Mouse (Mus musculus) liver, embryonic 15.5 days (tissue): ENCODE measurements around the gene Nono. TPM values are rescaled to one million over a fixed set of nuclear protein-coding genes. Genes with fewer than 3 reads are reported as not detected.
"Not testable (repeated sequence)": the region's sequence is repeated elsewhere in the genome, so short reads cannot be mapped to it uniquely, and the experiment has no call there.

ENCODE experiments used
- ATAC-seq: fragments of 200-750 bp; cut with Nextera tagmentation; 2 replicates; pipeline ENCODE4 v1.8.0; 2017; ENCODE audit warnings: moderate number of reproducible peaks, mild to moderate bottlenecking, moderate library complexity; ENCODE audit not compliant: insufficient read depth
- H3K27ac ChIP-seq: fragments of 300-500 bp; sonication (generic); replicated peaks from 2 replicates; pipeline ENCODE4 v1.5.1; 2015; ENCODE audit warnings: mild to moderate bottlenecking, inconsistent platforms
- H3K27me3 ChIP-seq: fragments of 300-500 bp; sonication (generic); 2 replicates; pipeline ENCODE4 v1.6.1; 2015; ENCODE audit warnings: mild to moderate bottlenecking, inconsistent platforms
- H3K36me3 ChIP-seq: fragments of 300-500 bp; sonication (generic); replicated peaks from 2 replicates; pipeline ENCODE4 v1.6.1; 2015; ENCODE audit warnings: moderate library complexity, mild to moderate bottlenecking, inconsistent platforms
- H3K4me1 ChIP-seq: fragments of 300-500 bp; sonication (generic); replicated peaks from 2 replicates; pipeline ENCODE4 v1.6.1; 2015; ENCODE audit warnings: inconsistent platforms
- H3K4me2 ChIP-seq: fragments of 300-500 bp; sonication (generic); 2 replicates; pipeline ENCODE4 v1.6.1; 2015; ENCODE audit warnings: moderate library complexity, mild to moderate bottlenecking, inconsistent platforms
- H3K4me3 ChIP-seq: fragments of 300-500 bp; sonication (generic); replicated peaks from 2 replicates; pipeline ENCODE4 v1.5.1; 2015; ENCODE audit warnings: mild to moderate bottlenecking, inconsistent platforms
- H3K9ac ChIP-seq: fragments of 300-500 bp; sonication (generic); 2 replicates; pipeline ENCODE4 v1.6.1; 2015; ENCODE audit warnings: moderate library complexity, mild to moderate bottlenecking, inconsistent platforms
- H3K9me3 ChIP-seq: fragments of 300-500 bp; sonication (generic); replicated peaks from 2 replicates; pipeline ENCODE4 v1.6.1; 2016; ENCODE audit warnings: inconsistent platforms
- WGBS: fragments of 180-500 bp; shearing (Covaris S2); methylation state at CpG from one replicate; pipeline ENCODE4 v1.1.7; 2015; ENCODE audit warnings: mixed read lengths; ENCODE audit not compliant: insufficient replicate concordance; 5-methylcytosine and 5-hydroxymethylcytosine counted together
- polyA plus RNA-seq: library from polyadenylated mRNA; unstranded; fragments of >200 nt; fragmentation: Nextera tagmentation; extraction: Ambion mirVana; gene quantifications from 2 replicates; pipeline ENCODE4 v1.2.1, GENCODE M21; 2015

The Nono gene
- polyA plus RNA-seq, 1 experiment from 2014 or later: 107 TPM

DNA sequence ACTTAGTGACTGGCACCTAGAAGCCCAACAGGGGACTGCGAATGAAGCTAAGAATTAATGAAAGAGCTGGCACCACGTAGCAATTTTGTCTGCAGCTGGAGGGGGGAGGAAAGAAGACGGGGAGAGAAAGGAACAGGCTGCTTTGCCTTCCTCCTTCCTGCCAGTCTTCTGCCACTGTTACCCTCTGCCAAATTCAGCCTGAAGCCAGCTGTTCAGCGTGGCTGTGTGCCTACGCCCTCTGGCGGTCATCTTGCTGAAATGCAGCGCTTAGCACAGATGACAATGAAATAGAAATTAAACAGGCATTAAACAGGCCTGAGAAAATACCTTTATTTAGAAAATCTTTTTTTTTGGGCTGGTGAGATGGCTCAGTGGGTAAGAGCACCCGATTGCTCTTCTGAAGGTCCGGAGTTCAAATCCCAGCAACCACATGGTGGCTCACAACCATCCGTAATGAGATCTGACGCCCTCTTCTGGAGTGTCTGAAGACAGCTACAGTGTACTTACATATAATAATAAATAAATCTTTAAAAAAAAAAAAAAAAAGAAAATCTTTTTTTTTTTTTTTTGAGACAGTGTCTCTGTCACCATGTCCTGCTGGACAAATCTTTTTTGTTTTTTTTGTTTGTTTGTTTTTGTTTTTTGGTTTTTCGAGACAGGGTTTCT, 57.5 kb downstream of the Nono start:
- H3K4me3 ChIP-seq, H3K4me2 ChIP-seq, H3K9me3 ChIP-seq, H3K27ac ChIP-seq, H3K4me1 ChIP-seq, H3K36me3 ChIP-seq, H3K27me3 ChIP-seq, ATAC-seq, H3K9ac ChIP-seq: not testable (repeated sequence)
- 32% methylated on average over 12 of the region's 12 CpGs for WGBS

Other genes with a start within 250 kb of the Nono start
- 15.9 and 18.1 TPM in 2 replicates for gene Snx12, start 206.8 kb upstream of the Nono start, polyA plus RNA-seq
- 1.5 TPM in 2 replicates for gene Foxo4, start 174.8 kb upstream of the Nono start, polyA plus RNA-seq
- gene Gm614, start 165.3 kb upstream of the Nono start, polyA plus RNA-seq: not detected in 2 replicates
- 9.4 and 9.6 TPM in 2 replicates for gene Il2rg, start 161.1 kb upstream of the Nono start, polyA plus RNA-seq
- gene Gm20489, start 160.3 kb upstream of the Nono start, polyA plus RNA-seq: not detected in 2 replicates
- gene Med12, start 155.3 kb upstream of the Nono start, polyA plus RNA-seq: 21.4 and 23.1 TPM in 2 replicates
- gene Nlgn3, start 130.2 kb upstream of the Nono start, polyA plus RNA-seq: 0.06 and 0.08 TPM in 2 replicates
- 111 and 148 TPM in 2 replicates for gene Gjb1, start 52.9 kb upstream of the Nono start, polyA plus RNA-seq
- gene Zmym3, start 8.5 kb upstream of the Nono start, polyA plus RNA-seq: 5.9 and 8.3 TPM in 2 replicates
- 3.8 and 5.6 TPM in 2 replicates for gene Itgb1bp2, start 19.8 kb downstream of the Nono start, polyA plus RNA-seq
- gene Taf1, start 103.4 kb downstream of the Nono start, polyA plus RNA-seq: 5.3 and 5.6 TPM in 2 replicates
- 48.3 and 49.4 TPM in 2 replicates for gene Ogt, start 210.7 kb downstream of the Nono start, polyA plus RNA-seq